ENCODE assay signal across 27 mouse cellular contexts in the genomic region with DNA sequence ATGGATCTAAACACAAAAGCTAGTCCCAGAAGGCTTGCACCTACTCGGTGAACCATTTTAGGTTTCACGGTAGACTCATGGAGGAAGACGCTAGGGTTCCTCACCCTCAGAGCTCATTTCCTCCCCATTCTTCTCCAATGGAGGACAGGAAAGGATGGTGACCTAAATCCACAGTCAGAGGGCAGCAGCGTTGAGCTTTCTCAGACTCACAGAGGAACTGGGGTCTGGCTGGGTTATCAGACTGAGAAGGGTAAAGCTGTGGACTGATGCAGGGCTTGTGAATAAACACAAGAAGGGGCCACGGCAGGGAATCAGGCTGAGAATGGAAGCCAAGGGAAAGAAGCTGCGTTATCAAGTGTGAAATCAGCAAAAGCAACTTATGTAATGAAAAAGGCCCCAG. TPM values are rescaled to one million over a fixed set of nuclear protein-coding genes. Genes with fewer than 3 reads are reported as not detected.
A peak's percentile ranks its signal among the peaks of the same experiment; 100 is the strongest.
DNase-seq lines count a peak whose midpoint lies in the region; ATAC-seq lines count a peak whose summit lies in the region.
"Had no signal": no experiment of that assay in that cellular context is flagged by ENCODE, and none has a peak within 500 bp of the region (broad histone marks: within the 10 kb centered on the region; RNA-seq: fewer than 3 reads in every experiment).

No protein-coding gene starts in this region.

- no peak; the same call in 1 of the 2 replicates for ATAC-seq in heart, embryonic 15.5 days (replicated peaks; ENCODE audit: insufficient number of reproducible peaks, insufficient read depth, low FRiP score, low read depth)
- ATAC-seq in liver, embryonic 16.5 days (ENCODE audit: low read depth): peak; percentile 35; the same call in 1 of the 2 replicates
- ATAC-seq in liver, embryonic 11.5 days (replicated peaks; ENCODE audit: low FRiP score): no peak
- ATAC-seq: forebrain, postnatal 0 days; inflammation-experienced regulatory T-cells, adult 6 months had no signal

- peaks cover 16% of the 10 kb centered on the region; the same call in 1 of the 2 replicates for H3K36me3 ChIP-seq in heart, embryonic 15.5 days
- H3K36me3 ChIP-seq in liver, embryonic 16.5 days (ENCODE audit: control insufficient read depth, insufficient read depth): no peaks in the 10 kb centered on the region
- peaks cover 8% of the 10 kb centered on the region; the same call in 1 of the 2 replicates for H3K36me3 ChIP-seq in liver, embryonic 11.5 days (ENCODE audit: control insufficient read depth, insufficient read depth, low read length)

- H3K4me2 ChIP-seq in heart, embryonic 15.5 days: no peak overlapping the region
- no peak overlapping the region for H3K4me2 ChIP-seq in liver, embryonic 16.5 days (ENCODE audit: low read depth, low read length)
- no peak overlapping the region for H3K4me2 ChIP-seq in liver, embryonic 11.5 days
- H3K4me2 ChIP-seq: embryonic facial prominence, embryonic 13.5 days; heart, embryonic 11.5 days; hindbrain, embryonic 15.5 days; limb, embryonic 13.5 days; liver, embryonic 13.5 days; lung, embryonic 14.5 days had no signal

- peaks cover 19% of the 10 kb centered on the region for H3K4me1 ChIP-seq in heart, embryonic 15.5 days (replicated peaks)
- no peaks in the 10 kb centered on the region for H3K4me1 ChIP-seq in liver, embryonic 16.5 days (ENCODE audit: control insufficient read depth, low read depth, low read length)
- no peaks in the 10 kb centered on the region for H3K4me1 ChIP-seq in liver, embryonic 11.5 days (replicated peaks; ENCODE audit: control insufficient read depth, insufficient read depth, low read length)
- H3K4me1 ChIP-seq: embryonic facial prominence, embryonic 13.5 days; forebrain, embryonic 10.5 days; hindbrain, embryonic 10.5 days; hindbrain, embryonic 15.5 days; limb, embryonic 13.5 days; liver, embryonic 13.5 days had no signal

- no peaks in the 10 kb centered on the region for H3K9me3 ChIP-seq in heart, embryonic 15.5 days (replicated peaks)
- H3K9me3 ChIP-seq in liver, embryonic 16.5 days (replicated peaks; ENCODE audit: control insufficient read depth, low read length): no peaks in the 10 kb centered on the region
- no peaks in the 10 kb centered on the region for H3K9me3 ChIP-seq in liver, embryonic 11.5 days (ENCODE audit: control insufficient read depth, low read length)
- H3K9me3 ChIP-seq: embryonic facial prominence, embryonic 13.5 days; forebrain, embryonic 10.5 days; G1E; hindbrain, embryonic 10.5 days; hindbrain, embryonic 15.5 days; limb, embryonic 13.5 days; liver, embryonic 13.5 days had no signal

- no peak overlapping the region for H3K9ac ChIP-seq in heart, embryonic 15.5 days
- H3K9ac ChIP-seq in liver, embryonic 16.5 days (ENCODE audit: low read depth, low read length): no peak overlapping the region
- no peak overlapping the region for H3K9ac ChIP-seq in liver, embryonic 11.5 days (ENCODE audit: low read depth, low read length)
- H3K9ac ChIP-seq: embryonic facial prominence, embryonic 13.5 days; forebrain, postnatal 0 days; hindbrain, embryonic 15.5 days; limb, embryonic 13.5 days; liver, embryonic 13.5 days; lung, embryonic 14.5 days had no signal

- H3K4me3 ChIP-seq in heart, embryonic 15.5 days: no peak overlapping the region
- no peak overlapping the region for H3K4me3 ChIP-seq in liver, embryonic 16.5 days (ENCODE audit: low read depth, low read length)
- H3K4me3 ChIP-seq in liver, embryonic 11.5 days (ENCODE audit: low read depth, low read length): no peak overlapping the region
- H3K4me3 ChIP-seq: embryonic facial prominence, embryonic 13.5 days; forebrain, embryonic 10.5 days; hindbrain, embryonic 10.5 days; hindbrain, embryonic 15.5 days; limb, embryonic 13.5 days; liver, embryonic 13.5 days had no signal

- DNase-seq in adrenal gland, postnatal 36 days: peak; percentile 6 to 15
- no peak for DNase-seq in adrenal gland, postnatal 14 days
- no peak for DNase-seq in heart, adult 8-10 months (ENCODE audit: low spot score)
- peak; percentile 11 to 23 for DNase-seq in kidney, adult 8-10 months
- DNase-seq in kidney, postnatal 4 days: no peak
- DNase-seq in liver, embryonic 11.5 days (ENCODE audit: low spot score): no peak
- DNase-seq: adrenal gland, postnatal 25 days; cerebellum, adult 18-20 months; cerebellum, postnatal 10 days; forebrain, postnatal 0 days; liver, embryonic 13.5 days; lung, embryonic 14.5 days; lung, postnatal 14 days; midbrain, embryonic 14.5 days; thymus, adult 2 months; thymus, postnatal 36 days had no signal

- WGBS in heart, embryonic 15.5 days: 61% methylated on average over 6 of the region's 6 CpGs
- 44% methylated on average over 6 of the region's 6 CpGs for WGBS in liver, embryonic 16.5 days (ENCODE audit: insufficient replicate concordance)
- 70% methylated on average over 6 of the region's 6 CpGs for WGBS in liver, embryonic 11.5 days

- H3K27ac ChIP-seq in heart, embryonic 15.5 days: 0 out of 2 replicates have a peak overlapping the region, but pooled peaks have one; percentile 3
- H3K27ac ChIP-seq in liver, embryonic 16.5 days (ENCODE audit: low read length): no peak overlapping the region
- no peak overlapping the region for H3K27ac ChIP-seq in liver, embryonic 11.5 days (ENCODE audit: low read depth, low read length)
- H3K27ac ChIP-seq: embryonic facial prominence, embryonic 13.5 days; forebrain, embryonic 10.5 days; hindbrain, embryonic 10.5 days; hindbrain, embryonic 15.5 days; kidney, postnatal 0 days; limb, embryonic 13.5 days; liver, embryonic 13.5 days had no signal

- no peaks in the 10 kb centered on the region for H3K27me3 ChIP-seq in heart, embryonic 15.5 days
- no peaks in the 10 kb centered on the region for H3K27me3 ChIP-seq in liver, embryonic 16.5 days (ENCODE audit: control insufficient read depth, insufficient read depth, low read depth, low read length)
- no peaks in the 10 kb centered on the region for H3K27me3 ChIP-seq in liver, embryonic 11.5 days (replicated peaks; ENCODE audit: control insufficient read depth, insufficient read depth, low read length)
- H3K27me3 ChIP-seq: embryonic facial prominence, embryonic 13.5 days; hindbrain, embryonic 15.5 days; limb, embryonic 13.5 days; liver, embryonic 13.5 days had no signal

RNA-seq across cellular contexts. Expression of gene Snx19, which starts 29.3 kb away (rescaled TPM):
- total RNA-seq in adrenal gland, postnatal 36 days (2021): 10 to 100 TPM; 30.8 to 33.7 TPM
- total RNA-seq in adrenal gland, postnatal 14 days (2021): 24.8 and 25.4 TPM in 2 replicates
- 12.9 and 15.7 TPM in 2 replicates for polyA plus RNA-seq in heart, embryonic 15.5 days (2015; fragmentation: Nextera tagmentation; extraction: Ambion mirVana)
- 10 to 100 TPM; 25.0 to 30.9 (median 27.3) TPM for total RNA-seq in heart, adult 8-10 months (2022)
- polyA plus RNA-seq in liver, embryonic 16.5 days (2015; fragmentation: Nextera tagmentation; extraction: Ambion mirVana): 4.0 TPM in 2 replicates
- polyA plus RNA-seq in liver, embryonic 11.5 days (2014; fragmentation: Nextera tagmentation; extraction: Ambion mirVana): 14.2 and 14.4 TPM in 2 replicates

Comparison
In these comparisons a context has a peak if more than half of its experiments do, and no peak if none do; other contexts are left out.
1. DNase-seq: peak in adrenal gland, postnatal 36 days (2 of 2) and kidney, adult 8-10 months (2 of 2); none in adrenal gland, postnatal 14 days (single experiment), heart, adult 8-10 months (single experiment), kidney, postnatal 4 days (0 of 2) and liver, embryonic 11.5 days (single experiment).